Mouse (Mus musculus) embryonic fibroblast, embryonic 13.5 days (primary cell): ENCODE measurements around the gene Efr3b.

Source experiments
- CTCF ChIP-seq: IDR thresholded peaks from 2 replicates; pipeline ENCODE4 v1.5.1; 2011; ENCODE audit warnings: mild to moderate bottlenecking, control low read depth, low read length, moderate library complexity, borderline replicate concordance; ENCODE audit not compliant: insufficient read depth
- POLR2A ChIP-seq: IDR thresholded peaks from 2 replicates; pipeline ENCODE4 v1.6.1; 2011; ENCODE audit warnings: low read depth, mild to moderate bottlenecking, control low read depth, low read length, moderate library complexity

GRCm38 (mm10) chr12:4007181-4007580 lies 31.5 kb downstream of the Efr3b start:
- TF ChIP-seq CTCF (no peak), POLR2A (no peak)
